Mouse (Mus musculus): ENCODE results near the gene Rcc1. TPM values are rescaled to one million over a fixed set of nuclear protein-coding genes. Genes with fewer than 3 reads are reported as not detected.
A peak's percentile ranks its signal among the peaks of the same experiment; 100 is the strongest.

Rcc1 gene
- polyA plus RNA-seq, 1 experiment from 2014 or later: 99.8 TPM

GRCm38 (mm10) chr4:132387617-132388016 is 34.2 kb upstream of the Rcc1 start:
- peaks cover 13% of the 10 kb centered on the region for H3K36me3 ChIP-seq (ENCODE audit: control insufficient read depth, insufficient read depth, low read length)
- DNase-seq (ENCODE audit: low spot score): no peak
- 0 out of 2 replicates have a peak, but pooled peaks cover under 1% of the 10 kb centered on the region for H3K9me3 ChIP-seq (ENCODE audit: control insufficient read depth, low read length)
- H3K9ac ChIP-seq (ENCODE audit: low read depth, low read length): no peak overlapping the region
- no peak overlapping the region for H3K27ac ChIP-seq (ENCODE audit: low read depth, low read length)
- no peak overlapping the region for H3K4me3 ChIP-seq (ENCODE audit: low read depth, low read length)
- H3K4me1 ChIP-seq (replicated peaks; ENCODE audit: control insufficient read depth, insufficient read depth, low read length): peaks cover 28% of the 10 kb centered on the region
- H3K27me3 ChIP-seq (replicated peaks; ENCODE audit: control insufficient read depth, insufficient read depth, low read length): no peaks in the 10 kb centered on the region
- 83% methylated on average over 5 of the region's 5 CpGs for WGBS
- no peak overlapping the region for H3K4me2 ChIP-seq
- ATAC-seq (replicated peaks; ENCODE audit: low FRiP score): no peak

- DNase-seq (ENCODE audit: low spot score) (no peak), ATAC-seq (replicated peaks; ENCODE audit: low FRiP score) (no peak)
- Histone ChIP-seq H3K9ac (ENCODE audit: low read depth, low read length) (no peak overlapping the region), H3K4me3 (ENCODE audit: low read depth, low read length) (no peak overlapping the region), H3K27me3 (replicated peaks; ENCODE audit: control insufficient read depth, insufficient read depth, low read length) (no peaks in the 10 kb centered on the region), H3K9me3 (ENCODE audit: control insufficient read depth, low read length) (no peaks in the 10 kb centered on the region), H3K27ac (ENCODE audit: low read depth, low read length) (no peak overlapping the region), H3K36me3 (ENCODE audit: control insufficient read depth, insufficient read depth, low read length) (peaks cover 13% of the 10 kb centered on the region), H3K4me2 (no peak overlapping the region), H3K4me1 (replicated peaks; ENCODE audit: control insufficient read depth, insufficient read depth, low read length) (peaks cover 28% of the 10 kb centered on the region)
- 88% methylated on average over 7 of the region's 7 CpGs for WGBS
Observed at GRCm38 (mm10) chr4:132386846-132387245, 33.4 kb upstream of the Rcc1 start.

GRCm38 (mm10) chr4:132385771-132386410 is 32.5 kb upstream of the Rcc1 start:
- Histone ChIP-seq H3K4me1 (replicated peaks; ENCODE audit: control insufficient read depth, insufficient read depth, low read length) (peaks cover 32% of the 10 kb centered on the region), H3K9ac (ENCODE audit: low read depth, low read length) (no peak overlapping the region), H3K36me3 (ENCODE audit: control insufficient read depth, insufficient read depth, low read length) (peaks cover 13% of the 10 kb centered on the region), H3K27ac (ENCODE audit: low read depth, low read length) (no peak overlapping the region), H3K27me3 (replicated peaks; ENCODE audit: control insufficient read depth, insufficient read depth, low read length) (no peaks in the 10 kb centered on the region), H3K4me3 (ENCODE audit: low read depth, low read length) (no peak overlapping the region), H3K4me2 (no peak overlapping the region), H3K9me3 (ENCODE audit: control insufficient read depth, low read length) (no peaks in the 10 kb centered on the region)
- DNase-seq (ENCODE audit: low spot score): no peak
- 88% methylated on average over 8 of the region's 8 CpGs for WGBS
- ATAC-seq (replicated peaks; ENCODE audit: low FRiP score): no peak

- WGBS: 67% methylated on average over 3 of the region's 3 CpGs
- Histone ChIP-seq H3K9ac (ENCODE audit: low read depth, low read length) (no peak overlapping the region), H3K4me2 (no peak overlapping the region), H3K4me3 (ENCODE audit: low read depth, low read length) (no peak overlapping the region), H3K27ac (ENCODE audit: low read depth, low read length) (peak overlapping the region; percentile 50; the same call in 1 of the 2 replicates), H3K9me3 (ENCODE audit: control insufficient read depth, low read length) (no peaks in the 10 kb centered on the region), H3K36me3 (ENCODE audit: control insufficient read depth, insufficient read depth, low read length) (peaks cover 13% of the 10 kb centered on the region), H3K4me1 (replicated peaks; ENCODE audit: control insufficient read depth, insufficient read depth, low read length) (peaks cover 23% of the 10 kb centered on the region), H3K27me3 (replicated peaks; ENCODE audit: control insufficient read depth, insufficient read depth, low read length) (no peaks in the 10 kb centered on the region)
- DNase-seq (ENCODE audit: low spot score) (no peak), ATAC-seq (replicated peaks; ENCODE audit: low FRiP score) (peak; percentile 56)
Observed at GRCm38 (mm10) chr4:132383455-132383854, 30.1 kb upstream of the Rcc1 start.

- DNase-seq (ENCODE audit: low spot score): no peak
- no peak for ATAC-seq (replicated peaks; ENCODE audit: low FRiP score)
- Histone ChIP-seq H3K27ac (ENCODE audit: low read depth, low read length) (no peak overlapping the region), H3K4me3 (ENCODE audit: low read depth, low read length) (no peak overlapping the region), H3K4me1 (replicated peaks; ENCODE audit: control insufficient read depth, insufficient read depth, low read length) (peaks cover 12% of the 10 kb centered on the region), H3K9ac (ENCODE audit: low read depth, low read length) (no peak overlapping the region), H3K36me3 (ENCODE audit: control insufficient read depth, insufficient read depth, low read length) (peaks cover 13% of the 10 kb centered on the region), H3K9me3 (ENCODE audit: control insufficient read depth, low read length) (no peaks in the 10 kb centered on the region), H3K27me3 (replicated peaks; ENCODE audit: control insufficient read depth, insufficient read depth, low read length) (no peaks in the 10 kb centered on the region), H3K4me2 (no peak overlapping the region)
- WGBS: 82% methylated on average over 4 of the region's 4 CpGs
Observed at GRCm38 (mm10) chr4:132382296-132382695, 28.9 kb upstream of the Rcc1 start.

- Histone ChIP-seq H3K4me2 (no peak overlapping the region), H3K36me3 (ENCODE audit: control insufficient read depth, insufficient read depth, low read length) (peaks cover 10% of the 10 kb centered on the region), H3K9ac (ENCODE audit: low read depth, low read length) (no peak overlapping the region), H3K27me3 (replicated peaks; ENCODE audit: control insufficient read depth, insufficient read depth, low read length) (no peaks in the 10 kb centered on the region), H3K4me1 (replicated peaks; ENCODE audit: control insufficient read depth, insufficient read depth, low read length) (peaks cover 10% of the 10 kb centered on the region), H3K4me3 (ENCODE audit: low read depth, low read length) (no peak overlapping the region), H3K27ac (ENCODE audit: low read depth, low read length) (no peak overlapping the region), H3K9me3 (ENCODE audit: control insufficient read depth, low read length) (no peaks in the 10 kb centered on the region)
- 88% methylated on average over 2 of the region's 2 CpGs for WGBS
- no peak for ATAC-seq (replicated peaks; ENCODE audit: low FRiP score)
- no peak for DNase-seq (ENCODE audit: low spot score)
Observed at GRCm38 (mm10) chr4:132380965-132381616, 27.7 kb upstream of the Rcc1 start.

GRCm38 (mm10) chr4:132373820-132374219 is 20.4 kb upstream of the Rcc1 start:
- H3K36me3 ChIP-seq (ENCODE audit: control insufficient read depth, insufficient read depth, low read length): peaks cover 23% of the 10 kb centered on the region
- no peak overlapping the region for H3K4me2 ChIP-seq
- no peak overlapping the region for H3K9ac ChIP-seq (ENCODE audit: low read depth, low read length)
- H3K4me3 ChIP-seq (ENCODE audit: low read depth, low read length): no peak overlapping the region
- WGBS: 90% methylated on average over 1 of the region's 1 CpGs
- no peaks in the 10 kb centered on the region for H3K4me1 ChIP-seq (replicated peaks; ENCODE audit: control insufficient read depth, insufficient read depth, low read length)
- H3K9me3 ChIP-seq (ENCODE audit: control insufficient read depth, low read length): no peaks in the 10 kb centered on the region
- H3K27me3 ChIP-seq (replicated peaks; ENCODE audit: control insufficient read depth, insufficient read depth, low read length): no peaks in the 10 kb centered on the region
- ATAC-seq (replicated peaks; ENCODE audit: low FRiP score) (no peak), DNase-seq (ENCODE audit: low spot score) (no peak)
- H3K27ac ChIP-seq (ENCODE audit: low read depth, low read length): no peak overlapping the region

GRCm38 (mm10) chr4:132369953-132370750 is 16.7 kb upstream of the Rcc1 start:
- no peak overlapping the region for H3K4me2 ChIP-seq
- no peaks in the 10 kb centered on the region for H3K9me3 ChIP-seq (ENCODE audit: control insufficient read depth, low read length)
- no peak overlapping the region for H3K9ac ChIP-seq (ENCODE audit: low read depth, low read length)
- H3K4me1 ChIP-seq (replicated peaks; ENCODE audit: control insufficient read depth, insufficient read depth, low read length): no peaks in the 10 kb centered on the region
- WGBS: 80% methylated on average over 8 of the region's 8 CpGs
- H3K36me3 ChIP-seq (ENCODE audit: control insufficient read depth, insufficient read depth, low read length): peaks cover 31% of the 10 kb centered on the region
- no peak overlapping the region for H3K27ac ChIP-seq (ENCODE audit: low read depth, low read length)
- no peak for ATAC-seq (replicated peaks; ENCODE audit: low FRiP score)
- no peak for DNase-seq (ENCODE audit: low spot score)
- no peak overlapping the region for H3K4me3 ChIP-seq (ENCODE audit: low read depth, low read length)
- no peaks in the 10 kb centered on the region for H3K27me3 ChIP-seq (replicated peaks; ENCODE audit: control insufficient read depth, insufficient read depth, low read length)
